Mouse (Mus musculus) G1E (cell line): ENCODE data around the gene Zbtb22. TPM values are rescaled to one million over a fixed set of nuclear protein-coding genes. Genes with fewer than 3 reads are reported as not detected.

Experiments used
- ATAC-seq: 2 replicates; pipeline ENCODE4 v1.8.0; 2016; ENCODE audit warnings: mild to moderate bottlenecking; ENCODE audit not compliant: insufficient number of reproducible peaks, poor library complexity, low FRiP score, severe bottlenecking; ENCODE audit errors: extremely low read depth
- DNase-seq: peaks from one replicate; pipeline ENCODE4 v3.0.0; 2012; ENCODE audit warnings: low spot score
- H3K27me3 ChIP-seq: 2 replicates; pipeline ENCODE4 v1.6.1; 2012; ENCODE audit warnings: mild to moderate bottlenecking, low read length, inconsistent platforms; ENCODE audit not compliant: insufficient read depth
- H3K36me3 ChIP-seq: replicated peaks from 2 replicates; pipeline ENCODE3; 2012; ENCODE audit warnings: mild to moderate bottlenecking, inconsistent platforms
- H3K4me1 ChIP-seq: 2 replicates; pipeline ENCODE4 v1.6.1; 2012; ENCODE audit warnings: low read depth, low read length, inconsistent platforms, mixed read lengths; ENCODE audit not compliant: insufficient read depth
- H3K4me3 ChIP-seq: 2 replicates; pipeline ENCODE4 v1.5.1; 2012; ENCODE audit warnings: low read depth, mild to moderate bottlenecking, inconsistent platforms, low read length, moderate library complexity, mixed read lengths
- H3K9me3 ChIP-seq: replicated peaks from 2 replicates; pipeline ENCODE4 v1.6.1; 2012; ENCODE audit warnings: inconsistent platforms
- CTCF ChIP-seq: IDR thresholded peaks from 2 replicates; pipeline ENCODE4 v1.5.1; 2012; ENCODE audit warnings: low read depth, low read length, inconsistent platforms, mixed read lengths
- GATA1 ChIP-seq: IDR thresholded peaks from 2 replicates; pipeline ENCODE4 v1.6.1; 2012; ENCODE audit warnings: borderline replicate concordance, low read length, inconsistent platforms, mixed read lengths
- GATA2 ChIP-seq: IDR thresholded peaks from 2 replicates; pipeline ENCODE4 v1.6.1; 2012; ENCODE audit warnings: low read depth, low read length, inconsistent platforms, borderline replicate concordance
- POLR2AphosphoS5 ChIP-seq: IDR thresholded peaks from 2 replicates; pipeline ENCODE4 v1.6.1; 2012; ENCODE audit warnings: low read depth, low read length, inconsistent platforms; ENCODE audit not compliant: insufficient replicate concordance
- TAL1 ChIP-seq: conservative IDR thresholded peaks from 2 replicates; pipeline ENCODE4 v1.6.1; 2012; ENCODE audit warnings: low read depth, low read length, inconsistent platforms, mixed read lengths
- polyA plus RNA-seq: library from polyadenylated mRNA; stranded (reverse); fragments of >175 nt; gene quantifications from 2 replicates; pipeline ENCODE4 v1.2.3, GENCODE M21; 2012
- total RNA-seq, 2 experiments: library from RNA; stranded (forward) in 1 of 2; stranded (reverse) in 1 of 2; fragments of 200-1000 nt in 1 of 2; fragments of >200 nt in 1 of 2; fragmentation: Nextera tagmentation in 1 of 2; gene quantifications; 2 replicates each; pipeline ENCODE4 v1.2.3; 2014 to 2017

Zbtb22 gene
- total and polyA plus RNA-seq, 3 experiments, result 15.8 to 42.1 (median 19.7) TPM

DNA sequence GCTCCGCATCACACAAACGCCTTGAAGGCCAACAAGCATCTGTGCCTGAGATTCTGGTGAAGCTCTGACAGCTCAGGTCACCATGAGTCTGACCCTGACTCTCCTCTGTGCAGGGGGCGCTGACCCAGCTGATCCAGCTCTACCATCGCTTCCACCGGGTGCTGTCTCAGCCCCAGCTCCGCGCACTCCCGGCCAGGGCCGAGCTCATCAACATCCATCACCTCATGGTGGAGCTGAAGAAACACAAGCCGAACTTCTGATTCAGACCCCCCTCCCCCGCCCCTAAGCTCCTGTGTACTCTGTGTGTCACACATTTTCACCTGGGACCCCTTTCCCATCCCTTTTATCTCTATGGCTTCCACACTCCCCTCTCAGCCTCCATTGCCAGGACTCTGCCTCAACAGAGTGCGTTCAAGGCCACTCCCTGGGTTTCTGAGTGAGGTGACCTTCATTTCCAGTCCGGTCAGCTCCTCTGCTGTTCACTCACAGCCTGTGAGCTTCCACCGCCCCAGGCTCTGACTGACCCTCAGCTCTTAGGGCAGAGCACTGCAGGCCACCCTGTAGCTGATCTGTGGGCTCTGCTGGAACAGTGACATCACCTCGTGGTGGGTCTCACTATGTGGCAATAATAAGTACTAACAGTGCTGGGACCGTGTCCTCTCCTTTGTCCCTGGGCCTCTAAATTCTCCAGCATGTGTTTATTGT, 50.3 kb downstream of the Zbtb22 start:
- DNase-seq, result no peak
- Histone ChIP-seq H3K9me3 (peaks cover 8% of the 10 kb centered on the region), H3K27me3 (no peaks in the 10 kb centered on the region), H3K4me1 (peaks cover 7% of the 10 kb centered on the region), H3K4me3 (no peak overlapping the region), H3K36me3 (peaks cover 56% of the 10 kb centered on the region)
- no peak for ATAC-seq
- TF ChIP-seq TAL1 (no peak), GATA2 (no peak), CTCF (no peak), POLR2AphosphoS5 (no peak), GATA1 (no peak)

- ATAC-seq (peak; percentile 22; the same call in 1 of the 2 replicates), DNase-seq (peak; percentile 29)
- H3K9me3 ChIP-seq, result peaks cover 8% of the 10 kb centered on the region
- peaks cover 8% of the 10 kb centered on the region for H3K4me1 ChIP-seq
- H3K36me3 ChIP-seq, result peaks cover 31% of the 10 kb centered on the region
- TF ChIP-seq GATA2 (no peak), POLR2AphosphoS5 (no peak), CTCF (peak; percentile 86)
- no peak overlapping the region for H3K4me3 ChIP-seq
- no peaks in the 10 kb centered on the region for H3K27me3 ChIP-seq
These were observed 52.8 kb downstream of the Zbtb22 start for GRCm38 (mm10) chr17:33968489-33968888.

Other genes with a start within 250 kb of the Zbtb22 start
Only the 20 nearest of the 30 such genes appear.
- gene Kank3, start 105.4 kb upstream of the Zbtb22 start, total RNA-seq (2014; fragmentation: Nextera tagmentation), result 1.1 and 3.0 TPM in 2 replicates
- 6.6 and 7.3 TPM in 2 replicates for gene Kank3, start 105.4 kb upstream of the Zbtb22 start, total RNA-seq (2017)
- 4.3 TPM in 2 replicates for gene Kank3, start 105.4 kb upstream of the Zbtb22 start, polyA plus RNA-seq
- gene Rps28, start 91.3 kb upstream of the Zbtb22 start, total RNA-seq (2014; fragmentation: Nextera tagmentation), result 381 and 417 TPM in 2 replicates
- 3,098 and 4,163 TPM in 2 replicates for gene Rps28, start 91.3 kb upstream of the Zbtb22 start, total RNA-seq (2017)
- 4,132 and 6,951 TPM in 2 replicates for gene Rps28, start 91.3 kb upstream of the Zbtb22 start, polyA plus RNA-seq
- 131 and 137 TPM in 2 replicates for gene Ndufa7, start 91.3 kb upstream of the Zbtb22 start, total RNA-seq (2014; fragmentation: Nextera tagmentation)
- gene Ndufa7, start 91.3 kb upstream of the Zbtb22 start, total RNA-seq (2017), result 253 and 307 TPM in 2 replicates
- 636 and 723 TPM in 2 replicates for gene Ndufa7, start 91.3 kb upstream of the Zbtb22 start, polyA plus RNA-seq
- 2.3 and 4.5 TPM in 2 replicates for gene Cd320, start 72.8 kb upstream of the Zbtb22 start, total RNA-seq (2014; fragmentation: Nextera tagmentation)
- gene Cd320, start 72.8 kb upstream of the Zbtb22 start, total RNA-seq (2017), result 5.7 and 6.0 TPM in 2 replicates
- gene Cd320, start 72.8 kb upstream of the Zbtb22 start, polyA plus RNA-seq, result 8.1 and 12.7 TPM in 2 replicates
- gene Gm7029, start 42.1 kb upstream of the Zbtb22 start, total RNA-seq (2014; fragmentation: Nextera tagmentation), result not detected in 2 replicates
- not detected in 2 replicates for gene Gm7029, start 42.1 kb upstream of the Zbtb22 start, total RNA-seq (2017)
- gene Gm7029, start 42.1 kb upstream of the Zbtb22 start, polyA plus RNA-seq, result not detected in 2 replicates
- gene Kifc1, start 25.2 kb upstream of the Zbtb22 start, total RNA-seq (2014; fragmentation: Nextera tagmentation), result 16.2 and 58.2 TPM in 2 replicates
- 31.7 and 33.7 TPM in 2 replicates for gene Kifc1, start 25.2 kb upstream of the Zbtb22 start, total RNA-seq (2017)
- 63.7 and 76.6 TPM in 2 replicates for gene Kifc1, start 25.2 kb upstream of the Zbtb22 start, polyA plus RNA-seq
- not detected in 2 replicates for gene Platr17, start 10.8 kb upstream of the Zbtb22 start, total RNA-seq (2014; fragmentation: Nextera tagmentation)
- gene Platr17, start 10.8 kb upstream of the Zbtb22 start, total RNA-seq (2017), result not detected in 2 replicates
- gene Platr17, start 10.8 kb upstream of the Zbtb22 start, polyA plus RNA-seq, result 0.13 TPM in 1 of 2 replicates, not detected in the other
- 72.7 and 73.2 TPM in 2 replicates for gene Daxx, start 6.5 kb upstream of the Zbtb22 start, total RNA-seq (2014; fragmentation: Nextera tagmentation)
- gene Daxx, start 6.5 kb upstream of the Zbtb22 start, total RNA-seq (2017), result 33.0 and 46.3 TPM in 2 replicates
- 58.8 and 67.4 TPM in 2 replicates for gene Daxx, start 6.5 kb upstream of the Zbtb22 start, polyA plus RNA-seq
- 34.0 and 43.0 TPM in 2 replicates for gene Tapbp, start within 50 bp of the Zbtb22 start, total RNA-seq (2014; fragmentation: Nextera tagmentation)
- 17.0 and 18.5 TPM in 2 replicates for gene Tapbp, start within 50 bp of the Zbtb22 start, total RNA-seq (2017)
- 142 and 157 TPM in 2 replicates for gene Tapbp, start within 50 bp of the Zbtb22 start, polyA plus RNA-seq
- 27.0 and 32.9 TPM in 2 replicates for gene Rgl2, start 13.6 kb downstream of the Zbtb22 start, total RNA-seq (2014; fragmentation: Nextera tagmentation)
- 35.5 and 38.9 TPM in 2 replicates for gene Rgl2, start 13.6 kb downstream of the Zbtb22 start, total RNA-seq (2017)
- gene Rgl2, start 13.6 kb downstream of the Zbtb22 start, polyA plus RNA-seq, result 145 and 166 TPM in 2 replicates
- gene Pfdn6, start 24.4 kb downstream of the Zbtb22 start, total RNA-seq (2014; fragmentation: Nextera tagmentation), result 63.5 and 75.3 TPM in 2 replicates
- 133 and 141 TPM in 2 replicates for gene Pfdn6, start 24.4 kb downstream of the Zbtb22 start, total RNA-seq (2017)
- gene Pfdn6, start 24.4 kb downstream of the Zbtb22 start, polyA plus RNA-seq, result 347 and 373 TPM in 2 replicates
- 29.6 and 34.2 TPM in 2 replicates for gene Wdr46, start 24.8 kb downstream of the Zbtb22 start, total RNA-seq (2014; fragmentation: Nextera tagmentation)
- gene Wdr46, start 24.8 kb downstream of the Zbtb22 start, total RNA-seq (2017), result 30.7 and 31.1 TPM in 2 replicates
- 72.2 and 83.2 TPM in 2 replicates for gene Wdr46, start 24.8 kb downstream of the Zbtb22 start, polyA plus RNA-seq
- 1.7 and 1.9 TPM in 2 replicates for gene B3galt4, start 35.6 kb downstream of the Zbtb22 start, total RNA-seq (2014; fragmentation: Nextera tagmentation)
- gene B3galt4, start 35.6 kb downstream of the Zbtb22 start, total RNA-seq (2017), result 3.0 and 3.6 TPM in 2 replicates
- gene B3galt4, start 35.6 kb downstream of the Zbtb22 start, polyA plus RNA-seq, result 10.9 and 13.5 TPM in 2 replicates
- gene Vps52, start 39.9 kb downstream of the Zbtb22 start, total RNA-seq (2014; fragmentation: Nextera tagmentation), result 30.0 and 34.1 TPM in 2 replicates
- gene Vps52, start 39.9 kb downstream of the Zbtb22 start, total RNA-seq (2017), result 18.5 and 19.8 TPM in 2 replicates
- gene Vps52, start 39.9 kb downstream of the Zbtb22 start, polyA plus RNA-seq, result 45.6 and 48.9 TPM in 2 replicates
- gene Rps18, start 40.1 kb downstream of the Zbtb22 start, total RNA-seq (2014; fragmentation: Nextera tagmentation), result 2,195 and 2,298 TPM in 2 replicates
- 1,704 and 1,830 TPM in 2 replicates for gene Rps18, start 40.1 kb downstream of the Zbtb22 start, total RNA-seq (2017)
- gene Rps18, start 40.1 kb downstream of the Zbtb22 start, polyA plus RNA-seq, result 739 and 1,633 TPM in 2 replicates
- not detected in 2 replicates for gene H2-K1, start 84.4 kb downstream of the Zbtb22 start, total RNA-seq (2014; fragmentation: Nextera tagmentation)
- gene H2-K1, start 84.4 kb downstream of the Zbtb22 start, total RNA-seq (2017), result 0.16 and 0.23 TPM in 2 replicates
- 0.58 and 0.74 TPM in 2 replicates for gene H2-K1, start 84.4 kb downstream of the Zbtb22 start, polyA plus RNA-seq
- gene Ring1, start 108.8 kb downstream of the Zbtb22 start, total RNA-seq (2014; fragmentation: Nextera tagmentation), result 8.4 and 9.7 TPM in 2 replicates
- gene Ring1, start 108.8 kb downstream of the Zbtb22 start, total RNA-seq (2017), result 10.9 and 13.1 TPM in 2 replicates
- 46.4 and 59.9 TPM in 2 replicates for gene Ring1, start 108.8 kb downstream of the Zbtb22 start, polyA plus RNA-seq
- gene H2-Ke6, start 112.2 kb downstream of the Zbtb22 start, total RNA-seq (2014; fragmentation: Nextera tagmentation), result 77.5 and 87.1 TPM in 2 replicates
- 44.7 and 45.9 TPM in 2 replicates for gene H2-Ke6, start 112.2 kb downstream of the Zbtb22 start, total RNA-seq (2017)
- gene H2-Ke6, start 112.2 kb downstream of the Zbtb22 start, polyA plus RNA-seq, result 58.6 and 78.0 TPM in 2 replicates
- gene Slc39a7, start 115.8 kb downstream of the Zbtb22 start, total RNA-seq (2014; fragmentation: Nextera tagmentation), result 16.9 and 17.5 TPM in 2 replicates
- 58.0 and 60.1 TPM in 2 replicates for gene Slc39a7, start 115.8 kb downstream of the Zbtb22 start, total RNA-seq (2017)
- gene Slc39a7, start 115.8 kb downstream of the Zbtb22 start, polyA plus RNA-seq, result 66.0 and 98.1 TPM in 2 replicates
- gene Rxrb, start 115.9 kb downstream of the Zbtb22 start, total RNA-seq (2014; fragmentation: Nextera tagmentation), result 27.7 and 29.7 TPM in 2 replicates
- gene Rxrb, start 115.9 kb downstream of the Zbtb22 start, total RNA-seq (2017), result 30.5 and 34.7 TPM in 2 replicates
- 175 and 211 TPM in 2 replicates for gene Rxrb, start 115.9 kb downstream of the Zbtb22 start, polyA plus RNA-seq